Mouse (Mus musculus) left cerebral cortex, adult 2 months (tissue): Measurements from ENCODE around the gene Ip6k1. TPM values are rescaled to one million over a fixed set of nuclear protein-coding genes. Genes with fewer than 3 reads are reported as not detected.

Experiments used
- DNase-seq, 2 experiments: peaks; one replicate each; pipeline ENCODE4 v3.0.0; 2021 to 2022; ENCODE audit warnings: low spot score in 2 of 2, mixed read lengths in 1 of 2; ENCODE audit errors: extremely low spot score in 1 of 2
- H3K27ac ChIP-seq: fragments of 200-600 bp; 2 replicates; pipeline ENCODE4 v1.8.1; 2022
- H3K4me3 ChIP-seq: fragments of 200-600 bp; 2 replicates; pipeline ENCODE4 v1.8.1; 2022
- CTCF ChIP-seq: fragments of 200-600 bp; IDR thresholded peaks from 2 replicates; pipeline ENCODE4 v1.8.1; 2022; ENCODE audit warnings: antibody characterized with exemption, mild to moderate bottlenecking, moderate library complexity
- intact Hi-C: fragments of 180-260 bp; cut with DNase I; formaldehyde crosslinking; loops from one replicate; pipeline ENCODE4 v1.15.1; 2025
- total RNA-seq, 2 experiments: library from RNA; stranded (reverse); gene quantifications; 2 replicates each; pipeline ENCODE4 v1.2.3; 2021

The Ip6k1 gene
- total RNA-seq, 2 experiments from 2014 or later = 205 to 207 TPM

- intact Hi-C loops = no loop called here
- Histone ChIP-seq H3K4me3 (peak overlapping the region; percentile 59), H3K27ac (peak overlapping the region; percentile 87)
- no peak for TF ChIP-seq CTCF
- DNase-seq = no peak
Observed at GRCm38 (mm10) chr9:107984052-107984753, 18.1 kb upstream of the Ip6k1 start.

DNA sequence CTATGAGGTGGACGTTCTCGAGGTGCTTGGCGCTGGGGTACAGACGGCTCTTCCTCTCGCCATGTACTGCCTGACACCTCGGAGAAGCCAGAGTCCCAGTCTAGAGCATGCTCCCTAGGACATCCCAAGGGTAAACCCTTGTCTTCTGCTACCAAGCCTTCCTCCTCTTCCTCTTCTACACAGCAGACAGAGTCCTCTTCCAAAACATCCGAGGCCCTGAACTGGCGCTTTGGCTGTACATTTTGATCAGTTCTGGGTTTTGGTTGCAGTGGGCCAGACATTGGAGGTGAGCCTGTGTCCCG lies 17.6 kb upstream of the Ip6k1 start:
- intact Hi-C loops = no loop called here
- Histone ChIP-seq H3K4me3 (peak overlapping the region; percentile 59), H3K27ac (peak overlapping the region; percentile 87)
- DNase-seq = no peak
- TF ChIP-seq CTCF = no peak

- no peak; the same call in none of the 2 replicates for TF ChIP-seq CTCF
- DNase-seq = peak; percentile 75 to 77
- intact Hi-C loops = loop anchor here (1.0 kb wide), 2 partner anchors 22 to 81 kb away; no protein-coding TSS in a partner anchor
- Histone ChIP-seq H3K4me3 (peak within 1 kb of the TSS; percentile 59), H3K27ac (peak within 1 kb of the TSS; percentile 87)
Observed at GRCm38 (mm10) chr9:107985131-107986119, 16.9 kb upstream of the Ip6k1 start, which contains the start of gene Inka1. Inka1 (minus strand) TSS chr9:107985879.

GRCm38 (mm10) chr9:107986376-107986775 lies 15.9 kb upstream of the Ip6k1 start:
- Histone ChIP-seq H3K4me3 (peak overlapping the region; percentile 59), H3K27ac (no peak overlapping the region)
- TF ChIP-seq CTCF = peak; percentile 87
- peak; percentile 64 to 81 for DNase-seq
- intact Hi-C loops = loop anchor here (1.0 kb wide), 2 partner anchors 23 to 82 kb away; no protein-coding TSS in a partner anchor

DNA sequence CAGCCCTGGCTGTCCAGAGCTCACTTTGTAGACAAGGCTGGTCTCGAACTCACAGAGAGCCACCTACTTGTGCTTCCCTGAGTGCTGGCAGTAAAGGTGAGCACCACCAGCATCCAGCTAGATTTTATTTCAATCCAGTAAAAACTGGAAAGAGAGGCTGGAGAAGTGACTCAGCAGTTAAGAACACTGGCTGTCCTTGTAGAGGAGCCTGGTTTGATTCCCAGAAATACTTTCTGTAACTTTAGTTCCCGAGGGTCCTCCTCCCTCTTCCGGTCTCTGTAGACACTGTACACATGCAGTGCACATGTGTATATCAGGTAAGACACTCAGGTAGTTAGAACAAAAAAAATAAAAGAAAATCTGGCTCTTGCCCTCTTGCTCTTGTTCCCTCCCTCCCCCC lies 14.4 kb upstream of the Ip6k1 start:
- Histone ChIP-seq H3K27ac (no peak overlapping the region), H3K4me3 (no peak overlapping the region)
- intact Hi-C loops = no loop called here
- DNase-seq = no peak
- no peak for TF ChIP-seq CTCF

DNA sequence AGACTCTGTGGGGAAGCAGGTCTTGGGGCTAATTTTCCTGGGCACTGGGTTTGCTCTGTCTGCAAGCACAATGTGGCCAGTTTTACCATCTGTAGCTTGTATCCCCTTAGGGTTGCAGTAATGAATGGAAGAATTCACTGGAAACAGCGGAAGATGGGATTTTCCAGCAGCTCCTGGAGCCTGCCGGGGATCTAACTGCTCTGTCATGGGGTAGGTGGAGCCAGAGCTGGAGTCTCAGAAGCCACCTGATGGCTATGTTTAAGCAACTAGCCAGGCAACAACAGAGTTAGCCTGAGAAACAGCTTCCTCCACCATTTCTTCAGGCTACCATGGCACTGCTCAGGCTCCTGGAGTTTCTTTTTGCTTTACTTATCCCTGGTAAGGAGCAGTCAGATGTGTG lies 10.1 kb upstream of the Ip6k1 start, which contains the start of gene Cdhr4:
TSS of gene Cdhr4 (plus strand) at position 301 of the 400 bp plus-strand sequence.
- intact Hi-C loops = no loop called here

DNA sequence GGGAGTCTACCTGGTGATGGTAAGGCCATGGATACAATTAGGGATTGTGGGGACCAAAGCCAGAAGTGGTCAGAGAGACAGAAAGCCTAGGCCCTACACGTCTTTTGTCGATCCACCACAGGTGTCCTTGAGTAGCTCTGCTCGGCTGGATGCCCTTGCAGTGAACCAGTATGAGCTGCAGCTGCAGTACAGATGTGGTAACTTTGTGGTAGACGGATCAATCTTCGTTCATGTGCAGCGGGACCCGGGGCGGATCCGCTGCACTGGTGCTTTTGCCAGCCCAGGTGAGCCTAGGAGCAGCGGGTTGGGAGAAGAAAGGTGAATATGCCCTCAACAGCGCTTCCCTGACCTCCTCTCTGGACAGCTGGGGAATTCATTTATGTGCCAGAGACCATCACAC lies 9.3 kb upstream of the Ip6k1 start:
- TF ChIP-seq CTCF = no peak
- DNase-seq = no peak
- no peak overlapping the region for H3K4me3 ChIP-seq
- intact Hi-C loops = no loop called here
- H3K27ac ChIP-seq = no peak overlapping the region

More for the DNA sequence above, 10.1 kb upstream of the Ip6k1 start, which contains the start of gene Cdhr4:
- TF ChIP-seq CTCF = no peak
- no peak within 1 kb of the TSS for H3K4me3 ChIP-seq
- no peak for DNase-seq
- H3K27ac ChIP-seq = no peak within 1 kb of the TSS

DNA sequence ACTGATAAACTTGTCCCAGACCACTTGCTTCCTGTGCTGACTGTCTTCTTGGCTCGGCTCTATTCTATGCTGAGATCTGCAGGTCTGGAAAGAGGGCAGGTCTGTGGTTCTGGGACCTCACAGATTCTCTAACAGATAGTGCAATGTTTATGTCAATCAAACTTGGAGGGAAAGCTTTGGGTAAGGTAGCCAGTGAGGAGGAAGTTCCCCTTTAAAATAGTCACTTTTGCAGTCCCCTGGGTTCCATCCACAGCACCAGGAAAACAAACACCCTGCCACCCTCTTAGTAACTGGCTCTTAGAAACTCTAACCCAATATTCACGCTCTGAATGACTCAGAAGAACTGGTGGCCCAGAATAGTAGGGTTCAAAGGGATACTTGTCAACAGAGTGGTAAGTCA lies 7.8 kb upstream of the Ip6k1 start:
- Histone ChIP-seq H3K27ac (no peak overlapping the region), H3K4me3 (no peak overlapping the region)
- no peak for TF ChIP-seq CTCF
- DNase-seq = no peak
- intact Hi-C loops = no loop called here

DNA sequence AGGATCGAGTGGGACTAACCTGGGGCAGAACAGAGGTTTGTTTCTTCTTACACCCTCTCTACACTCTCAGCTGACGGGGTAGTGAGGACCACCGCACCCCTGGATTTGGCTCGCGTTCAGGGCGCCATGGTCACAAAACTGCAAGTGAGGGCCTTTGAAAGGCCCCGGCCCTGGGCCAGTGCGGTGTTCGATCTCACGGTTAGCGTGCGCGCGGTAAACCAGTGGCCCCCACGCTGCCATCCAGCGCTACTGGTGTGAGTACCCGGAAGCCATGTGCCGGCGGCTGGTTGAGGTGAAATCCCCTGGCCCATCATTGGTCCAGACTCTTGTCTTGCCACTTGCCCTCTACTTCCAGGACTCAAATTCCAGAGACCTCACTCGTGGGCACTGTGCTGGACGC lies 6.8 kb upstream of the Ip6k1 start:
- no peak overlapping the region for H3K4me3 ChIP-seq
- no peak for DNase-seq
- H3K27ac ChIP-seq = no peak overlapping the region
- TF ChIP-seq CTCF = no peak
- intact Hi-C loops = no loop called here

- DNase-seq = no peak
- intact Hi-C loops = no loop called here
- Histone ChIP-seq H3K4me3 (no peak within 1 kb of the TSS), H3K27ac (no peak within 1 kb of the TSS)
- TF ChIP-seq CTCF = no peak
Observed at GRCm38 (mm10) chr9:107996049-107996448, 6.3 kb upstream of the Ip6k1 start, which contains the start of gene Gm20662. Gm20662 (plus strand) TSS chr9:107996349.

GRCm38 (mm10) chr9:108002778-108003530 lies 653 bp downstream of the Ip6k1 start:
- Histone ChIP-seq H3K4me3 (peak overlapping the region; percentile 75), H3K27ac (peak overlapping the region; percentile 99)
- no peak for DNase-seq
- TF ChIP-seq CTCF = no peak
- intact Hi-C loops = no loop called here
